Mouse (Mus musculus) liver (tissue): ENCODE results near the gene 2310022A10Rik.
"Not testable (repeated sequence)": the region's sequence is repeated elsewhere in the genome, so short reads cannot be mapped to it uniquely, and the experiment has no call there.

Source experiments
- DNase-seq: peaks from one replicate; pipeline ENCODE4 v3.0.0-alpha.2; 2020; ENCODE audit warnings: mixed read lengths

2310022A10Rik gene

DNA sequence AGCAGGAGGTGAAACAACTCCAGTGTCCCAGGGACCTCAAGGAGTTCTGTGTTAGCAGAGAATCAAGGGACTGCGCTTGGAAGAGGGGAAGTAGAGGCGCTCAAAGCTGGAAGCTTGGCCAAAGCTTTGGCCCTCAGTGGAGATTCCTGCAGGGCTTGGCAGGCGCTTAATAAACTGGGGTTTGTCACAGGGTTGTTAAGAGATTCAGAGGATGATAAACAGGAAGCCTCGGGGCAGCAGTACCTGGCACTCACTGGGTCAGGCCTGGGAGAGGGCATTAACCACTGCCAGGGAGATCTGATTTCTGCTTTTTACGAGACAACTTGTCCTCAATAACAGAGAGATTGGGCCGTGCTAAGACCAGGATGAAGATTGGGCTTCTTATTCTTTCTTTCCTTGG, 68.0 kb downstream of the 2310022A10Rik start:
- no peak for DNase-seq

DNA sequence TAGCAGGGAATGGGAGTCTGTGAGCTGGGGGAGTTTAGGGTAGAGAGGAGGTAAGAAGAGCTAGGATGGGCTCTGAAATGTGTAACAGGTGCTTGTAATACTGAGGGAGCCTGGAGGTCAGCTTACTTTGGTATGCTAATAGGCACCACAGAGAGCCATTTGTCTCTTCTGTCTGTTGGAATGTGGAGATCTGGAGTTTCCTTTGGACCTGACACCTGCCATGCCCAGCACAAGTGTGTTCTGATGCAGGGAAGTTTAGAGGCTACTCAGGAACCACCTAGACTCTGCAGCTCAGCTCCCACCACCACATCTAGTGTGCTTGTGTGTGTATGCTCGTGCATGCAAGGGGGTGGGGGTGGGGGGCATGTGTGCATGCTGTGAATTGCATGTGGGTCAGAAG, 69.2 kb downstream of the 2310022A10Rik start:
- no peak for DNase-seq

DNA sequence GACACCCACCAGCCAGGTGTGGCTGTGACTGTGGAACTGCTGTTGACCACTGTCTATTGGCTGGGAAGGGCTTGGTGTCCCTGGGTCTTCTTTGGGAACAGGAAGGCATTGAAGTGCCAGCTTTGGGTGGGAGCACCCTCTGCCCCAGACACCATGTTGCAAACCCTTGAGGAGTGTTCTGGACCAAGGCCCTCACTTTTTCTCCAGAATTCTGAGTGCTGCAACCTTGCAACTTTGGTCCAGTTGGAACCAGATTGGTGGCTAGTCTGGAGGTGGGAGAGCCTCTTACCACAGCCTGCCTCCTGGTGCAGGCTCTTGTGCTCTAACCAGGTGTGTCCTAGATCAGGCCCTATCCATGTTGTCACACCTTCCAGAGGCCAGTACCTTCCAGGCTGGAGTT, 71.9 kb downstream of the 2310022A10Rik start:
- DNase-seq, result no peak

DNA sequence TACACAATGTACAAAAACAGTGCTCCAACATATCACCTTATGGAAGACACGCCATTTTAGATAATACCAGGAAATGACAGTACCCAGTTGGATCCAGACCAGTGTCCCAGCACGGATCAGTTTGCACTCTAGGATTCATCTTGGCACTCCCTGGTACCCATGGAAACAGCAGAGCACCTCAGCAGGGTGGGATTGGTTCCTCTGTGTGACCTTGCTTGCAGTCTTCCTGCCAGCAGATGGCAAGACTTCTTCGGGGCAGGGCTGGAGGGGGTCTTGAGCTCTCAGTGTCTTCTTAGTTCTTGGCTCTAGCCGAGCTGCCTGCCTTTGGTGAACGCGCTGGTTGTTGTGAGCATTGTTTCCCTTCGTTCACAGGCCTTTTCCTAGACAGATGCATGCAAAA, 74.7 kb downstream of the 2310022A10Rik start:
- DNase-seq, result no peak

DNA sequence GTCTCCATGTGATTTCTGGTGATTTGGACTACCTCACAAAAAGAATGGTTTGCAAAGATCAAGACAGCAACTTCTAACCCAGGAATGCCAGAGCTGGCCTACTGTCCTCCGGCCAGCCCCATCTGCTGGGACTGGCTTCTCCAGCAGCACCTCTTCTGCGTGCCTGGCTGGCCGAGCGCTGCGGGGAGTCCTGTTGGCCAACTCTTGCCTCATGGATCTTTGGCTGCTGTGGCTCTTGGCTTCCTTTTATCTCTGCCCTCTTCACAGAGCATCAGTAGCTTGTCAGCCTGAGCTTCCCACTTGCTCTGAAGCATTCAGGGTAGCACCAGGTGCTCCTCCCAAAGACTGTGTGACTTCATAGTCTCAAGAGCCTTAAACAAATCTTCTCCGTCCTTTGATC, 75.2 kb downstream of the 2310022A10Rik start:
- no peak for DNase-seq

DNA sequence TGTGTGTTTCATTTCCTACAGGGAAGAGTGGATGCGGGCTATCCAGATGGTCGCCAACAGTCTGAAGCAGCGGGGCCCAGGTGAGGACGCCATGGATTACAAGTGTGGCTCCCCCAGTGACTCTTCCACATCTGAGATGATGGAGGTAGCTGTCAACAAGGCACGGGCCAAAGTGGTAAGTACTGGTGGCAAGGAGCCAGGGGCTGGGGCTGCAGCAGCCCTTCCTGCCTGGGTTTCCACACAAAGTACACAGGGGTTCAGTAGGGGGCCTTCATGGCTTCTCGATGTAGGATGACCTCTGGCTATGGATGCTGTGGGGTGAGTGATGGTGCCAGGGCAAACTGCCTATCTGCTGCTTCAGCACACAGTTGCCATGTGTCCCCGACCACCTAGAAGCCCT, 75.8 kb downstream of the 2310022A10Rik start:
- not testable (repeated sequence) for DNase-seq

DNA sequence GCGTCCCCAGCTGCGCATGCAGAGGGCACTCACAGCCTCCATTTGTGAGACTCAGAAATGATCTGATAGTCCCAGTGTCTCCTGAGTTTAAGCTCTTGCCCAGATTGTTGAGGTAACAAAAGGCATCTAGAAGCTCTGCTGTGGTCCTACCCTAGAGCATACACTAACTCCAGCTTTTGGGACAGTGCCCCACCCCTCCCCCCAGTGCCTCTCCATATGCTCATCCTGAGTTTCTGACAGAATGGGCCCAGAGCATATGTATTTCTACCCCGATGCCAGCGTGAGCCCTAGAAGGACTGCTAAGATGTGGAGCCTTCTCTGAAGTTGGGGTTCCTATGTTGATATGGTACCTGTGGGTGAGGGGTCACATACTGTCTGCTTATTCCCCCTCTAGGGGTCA, 78.4 kb downstream of the 2310022A10Rik start:
- no peak for DNase-seq
